ENCODE assay signal across 15 mouse cellular contexts in the genomic region with DNA sequence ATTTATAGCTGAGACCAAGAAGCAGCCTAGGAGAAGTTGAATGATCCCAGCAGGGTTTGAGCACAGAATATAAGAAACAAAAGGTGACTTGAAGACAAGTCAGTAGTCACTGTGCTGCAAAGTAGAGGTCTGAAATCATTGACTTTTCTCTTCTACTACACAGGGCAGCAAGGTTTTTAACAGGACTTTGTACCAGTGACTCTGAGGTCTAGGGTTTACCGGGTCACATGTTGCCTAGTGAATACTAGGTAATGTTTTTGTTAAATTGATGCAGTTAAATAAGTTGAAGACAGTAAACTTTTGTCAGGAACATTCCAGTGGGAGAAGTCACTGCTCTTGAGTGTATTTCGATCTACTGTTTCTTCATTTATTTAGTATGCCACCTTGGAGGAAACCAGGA.
"Had no signal": no experiment of that assay in that cellular context is flagged by ENCODE, and none has a peak within 500 bp of the region (broad histone marks: within the 10 kb centered on the region; RNA-seq: fewer than 3 reads in every experiment).

No protein-coding gene starts in this region.

- H3K27ac ChIP-seq: intestine, embryonic 15.5 days; kidney, postnatal 0 days; limb, embryonic 10.5 days; limb, embryonic 13.5 days; liver, embryonic 13.5 days; macrophage; midbrain, embryonic 10.5 days; midbrain, embryonic 13.5 days had no signal

- DNase-seq: liver; liver, embryonic 13.5 days; thymus, adult 18-20 months; thymus, postnatal 4 days had no signal

- H3K4me1 ChIP-seq: intestine, embryonic 15.5 days; limb, embryonic 10.5 days; limb, embryonic 13.5 days; liver, embryonic 13.5 days; megakaryocyte, embryonic 14.5 days; midbrain, embryonic 10.5 days; midbrain, embryonic 13.5 days had no signal

- H3K36me3 ChIP-seq: intestine, embryonic 15.5 days; limb, embryonic 10.5 days; limb, embryonic 13.5 days; liver, embryonic 13.5 days; midbrain, embryonic 10.5 days; midbrain, embryonic 13.5 days had no signal

- H3K27me3 ChIP-seq: intestine, embryonic 15.5 days; limb, embryonic 13.5 days; liver, embryonic 13.5 days; megakaryocyte, embryonic 14.5 days; midbrain, embryonic 13.5 days had no signal

- H3K9me3 ChIP-seq: intestine, embryonic 15.5 days; limb, embryonic 10.5 days; limb, embryonic 13.5 days; liver, embryonic 13.5 days; midbrain, embryonic 10.5 days; midbrain, embryonic 13.5 days had no signal

- ATAC-seq: hindbrain, embryonic 16.5 days; intestine, embryonic 15.5 days; lung, postnatal 0 days; midbrain, embryonic 13.5 days had no signal

- H3K4me2 ChIP-seq: intestine, embryonic 15.5 days; limb, embryonic 13.5 days; liver, embryonic 13.5 days; lung, embryonic 14.5 days; midbrain, embryonic 13.5 days had no signal

- H3K9ac ChIP-seq: intestine, embryonic 15.5 days; limb, embryonic 13.5 days; liver, embryonic 13.5 days; lung, embryonic 14.5 days; midbrain, embryonic 13.5 days had no signal

- H3K4me3 ChIP-seq: intestine, embryonic 15.5 days; limb, embryonic 10.5 days; limb, embryonic 13.5 days; liver, embryonic 13.5 days; megakaryocyte, embryonic 14.5 days; midbrain, embryonic 10.5 days; midbrain, embryonic 13.5 days had no signal
